Mouse (Mus musculus): ENCODE measurements around the gene Csf3r.

GRCm38 (mm10) chr4:125983279-125983678, 41.1 kb upstream of the Csf3r start:
- TF ChIP-seq CTCF (IDR thresholded peaks at IDR 0.05; ENCODE audit: extremely low read depth, insufficient read depth, insufficient read length, insufficient replicate concordance) (no peak), POLR2A (IDR thresholded peaks at IDR 0.05; ENCODE audit: low read depth, low read length) (no peak)

All from spleen, adult 2 months (tissue).